In genomic region chr5:99636575-99636974, GRCm38 (mm10) we compare ENCODE assay signal across 25 mouse cellular contexts.
A peak's percentile ranks its signal among the peaks of the same experiment; 100 is the strongest.
DNase-seq lines count a peak whose midpoint lies in the region; ATAC-seq and TF ChIP-seq lines count a peak whose summit lies in the region.
"Had no signal": no experiment of that assay in that cellular context is flagged by ENCODE, and none has a peak within 500 bp of the region (broad histone marks: within the 10 kb centered on the region; RNA-seq: fewer than 3 reads in every experiment).

No protein-coding gene starts in this region.

- no peak for DNase-seq in heart, embryonic 10.5 days (ENCODE audit: low spot score)
- no peak for DNase-seq in heart, postnatal 36 days
- DNase-seq in heart, postnatal 10 days: no peak
- no peak for DNase-seq in embryonic facial prominence, embryonic 10.5 days (ENCODE audit: low spot score)
- DNase-seq in liver, embryonic 11.5 days (ENCODE audit: low spot score): no peak
- DNase-seq in kidney, adult 2 months: no peak
- DNase-seq: B cell, adult 2 months; cerebellum, adult 11 months; cerebellum, adult 9-11 months; gastrocnemius, postnatal 36 days; kidney, postnatal 36 days; layer of hippocampus, postnatal 36 days; lung, postnatal 36 days; thymus, adult 18-20 months; thymus, postnatal 36 days had no signal

- peaks cover 31% of the 10 kb centered on the region for H3K4me1 ChIP-seq in heart, embryonic 10.5 days
- peaks cover 20% of the 10 kb centered on the region for H3K4me1 ChIP-seq in heart, embryonic 16.5 days (ENCODE audit: control insufficient read depth, insufficient read depth, low read length)
- H3K4me1 ChIP-seq in embryonic facial prominence, embryonic 10.5 days: peaks cover 16% of the 10 kb centered on the region
- peaks cover 27% of the 10 kb centered on the region for H3K4me1 ChIP-seq in liver, embryonic 11.5 days (replicated peaks; ENCODE audit: control insufficient read depth, insufficient read depth, low read length)
- no peaks in the 10 kb centered on the region for H3K4me1 ChIP-seq in kidney, adult 2 months (ENCODE audit: control insufficient read depth, insufficient read depth, low read length)
- H3K4me1 ChIP-seq: embryonic facial prominence, embryonic 15.5 days had no signal

- 27% methylated on average over 7 of the region's 7 CpGs for WGBS in heart, embryonic 10.5 days
- WGBS in heart, embryonic 16.5 days: 29% methylated on average over 7 of the region's 7 CpGs
- 37% methylated on average over 7 of the region's 7 CpGs for WGBS in embryonic facial prominence, embryonic 10.5 days
- 17% methylated on average over 7 of the region's 7 CpGs for WGBS in liver, embryonic 11.5 days
- 50% methylated on average over 7 of the region's 7 CpGs for WGBS in kidney, adult 2 months

- intact Hi-C loops in heart, postnatal 36 days (cut with DNase I): no loop called here
- intact Hi-C loops in heart, postnatal 10 days (cut with DNase I): no loop called here

- TF ChIP-seq POLR2A in kidney, adult 2 months (IDR thresholded peaks at IDR 0.05; ENCODE audit: low read depth, low read length): no peak

- no peak overlapping the region for H3K4me3 ChIP-seq in heart, embryonic 10.5 days
- no peak overlapping the region for H3K4me3 ChIP-seq in heart, embryonic 16.5 days (ENCODE audit: low read length)
- H3K4me3 ChIP-seq in embryonic facial prominence, embryonic 10.5 days: no peak overlapping the region
- H3K4me3 ChIP-seq in liver, embryonic 11.5 days (ENCODE audit: low read depth, low read length): no peak overlapping the region
- no peak overlapping the region for H3K4me3 ChIP-seq in kidney, adult 2 months (ENCODE audit: insufficient read depth, low read depth, low read length)
- H3K4me3 ChIP-seq: embryonic facial prominence, embryonic 15.5 days; limb, embryonic 12.5 days; lung, embryonic 15.5 days had no signal

- no peaks in the 10 kb centered on the region for H3K9me3 ChIP-seq in heart, embryonic 10.5 days
- H3K9me3 ChIP-seq in heart, embryonic 16.5 days (replicated peaks; ENCODE audit: control insufficient read depth, low read length): no peaks in the 10 kb centered on the region
- H3K9me3 ChIP-seq in embryonic facial prominence, embryonic 10.5 days: no peaks in the 10 kb centered on the region
- no peaks in the 10 kb centered on the region for H3K9me3 ChIP-seq in liver, embryonic 11.5 days (ENCODE audit: control insufficient read depth, low read length)
- H3K9me3 ChIP-seq: embryonic facial prominence, embryonic 15.5 days; limb, embryonic 12.5 days; lung, embryonic 15.5 days had no signal

- no peaks in the 10 kb centered on the region for H3K36me3 ChIP-seq in heart, embryonic 10.5 days
- no peaks in the 10 kb centered on the region for H3K36me3 ChIP-seq in heart, embryonic 16.5 days (ENCODE audit: control insufficient read depth, insufficient read depth)
- no peaks in the 10 kb centered on the region for H3K36me3 ChIP-seq in embryonic facial prominence, embryonic 10.5 days (replicated peaks)
- no peaks in the 10 kb centered on the region for H3K36me3 ChIP-seq in liver, embryonic 11.5 days (ENCODE audit: control insufficient read depth, insufficient read depth, low read length)
- no peaks in the 10 kb centered on the region for H3K36me3 ChIP-seq in kidney, adult 2 months (ENCODE audit: control insufficient read depth, insufficient read depth, low read length)
- H3K36me3 ChIP-seq: embryonic facial prominence, embryonic 15.5 days; G1E; limb, embryonic 12.5 days; lung, embryonic 15.5 days had no signal

- H3K27me3 ChIP-seq in heart, embryonic 10.5 days (ENCODE audit: insufficient read depth, poor library complexity, severe bottlenecking): no peaks in the 10 kb centered on the region
- H3K27me3 ChIP-seq in heart, embryonic 16.5 days (ENCODE audit: control insufficient read depth, insufficient read depth, low read length): no peaks in the 10 kb centered on the region
- H3K27me3 ChIP-seq in embryonic facial prominence, embryonic 10.5 days (replicated peaks; ENCODE audit: low read depth, poor library complexity, severe bottlenecking): no peaks in the 10 kb centered on the region
- H3K27me3 ChIP-seq in liver, embryonic 11.5 days (replicated peaks; ENCODE audit: control insufficient read depth, insufficient read depth, low read length): no peaks in the 10 kb centered on the region
- no peaks in the 10 kb centered on the region for H3K27me3 ChIP-seq in kidney, adult 2 months (replicated peaks; ENCODE audit: control insufficient read depth, insufficient read depth, low read length)
- H3K27me3 ChIP-seq: CH12.LX; embryonic facial prominence, embryonic 15.5 days; limb, embryonic 12.5 days; lung, embryonic 15.5 days; Patski had no signal

- H3K4me2 ChIP-seq in heart, embryonic 16.5 days (ENCODE audit: low read depth, low read length): no peak overlapping the region
- 0 out of 2 replicates have a peak overlapping the region, but pooled peaks have one; percentile 10 for H3K4me2 ChIP-seq in liver, embryonic 11.5 days
- H3K4me2 ChIP-seq: embryonic facial prominence, embryonic 15.5 days; limb, embryonic 12.5 days; lung, embryonic 15.5 days had no signal

- no peak for ATAC-seq in heart, embryonic 16.5 days (replicated peaks; ENCODE audit: extremely low read depth, insufficient read depth, low FRiP score)
- ATAC-seq in liver, embryonic 11.5 days (replicated peaks; ENCODE audit: low FRiP score): no peak; the same call in 1 of the 2 replicates
- ATAC-seq: hindbrain, embryonic 16.5 days; intestine, embryonic 16.5 days; Patski had no signal

- no peak overlapping the region for H3K9ac ChIP-seq in heart, embryonic 16.5 days (ENCODE audit: low read length)
- H3K9ac ChIP-seq in liver, embryonic 11.5 days (ENCODE audit: low read depth, low read length): no peak overlapping the region; the same call in 1 of the 2 replicates
- H3K9ac ChIP-seq: embryonic facial prominence, embryonic 15.5 days; limb, embryonic 12.5 days; liver, embryonic 14.5 days; lung, embryonic 15.5 days had no signal

- peak overlapping the region; percentile 56 for H3K27ac ChIP-seq in heart, embryonic 10.5 days
- peak overlapping the region; percentile 11; the same call in 1 of the 2 replicates for H3K27ac ChIP-seq in heart, embryonic 16.5 days (ENCODE audit: low read length)
- peak overlapping the region; percentile 27 for H3K27ac ChIP-seq in embryonic facial prominence, embryonic 10.5 days (replicated peaks)
- peak overlapping the region; percentile 34; the same call in 1 of the 2 replicates for H3K27ac ChIP-seq in liver, embryonic 11.5 days (ENCODE audit: low read depth, low read length)
- H3K27ac ChIP-seq in kidney, adult 2 months (ENCODE audit: insufficient read depth, low read depth, low read length): no peak overlapping the region
- H3K27ac ChIP-seq: embryonic facial prominence, embryonic 15.5 days; limb, embryonic 12.5 days; liver, embryonic 14.5 days; lung, embryonic 15.5 days had no signal

- no peak for TF ChIP-seq CTCF in kidney, adult 2 months (conservative IDR thresholded peaks at IDR 0.05; ENCODE audit: insufficient read depth, insufficient read length, low read depth, low read length)
